Mouse (Mus musculus) embryo, embryonic 10.5 days (tissue): ENCODE measurements at regions not wholly inside any gene's neighbourhood (a gene's known extent, or its start where the extent isn't known, plus 50 kb on each side); places are given as distances from the start of the nearest gene placed in this dataset.
A peak's percentile ranks its signal among the peaks of the same experiment; 100 is the strongest.

Experiments used
- DNase-seq: peaks from one replicate; pipeline ENCODE4 v3.0.0-alpha.2; 2015; ENCODE audit warnings: low spot score

DNA sequence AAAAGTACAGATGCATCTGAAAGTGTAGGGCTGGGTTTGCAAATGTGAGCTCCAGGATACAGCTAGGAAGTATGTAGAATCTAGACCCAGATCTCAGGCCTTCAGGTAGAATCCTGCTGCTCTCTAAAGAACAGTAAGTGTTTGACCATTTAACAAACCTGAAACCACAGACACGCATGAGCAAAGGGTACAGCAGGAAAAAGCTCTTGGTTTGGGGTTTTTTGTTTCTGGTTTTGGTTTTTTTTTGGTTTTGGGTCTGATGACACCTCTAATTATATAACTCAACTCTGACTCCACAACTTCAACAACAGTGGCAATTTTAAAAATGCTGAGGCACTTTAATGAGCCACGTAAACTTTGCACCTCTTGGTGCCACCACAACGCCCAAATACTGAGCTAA, 165.3 kb upstream of the Smim15 start:
- no peak for DNase-seq

DNA sequence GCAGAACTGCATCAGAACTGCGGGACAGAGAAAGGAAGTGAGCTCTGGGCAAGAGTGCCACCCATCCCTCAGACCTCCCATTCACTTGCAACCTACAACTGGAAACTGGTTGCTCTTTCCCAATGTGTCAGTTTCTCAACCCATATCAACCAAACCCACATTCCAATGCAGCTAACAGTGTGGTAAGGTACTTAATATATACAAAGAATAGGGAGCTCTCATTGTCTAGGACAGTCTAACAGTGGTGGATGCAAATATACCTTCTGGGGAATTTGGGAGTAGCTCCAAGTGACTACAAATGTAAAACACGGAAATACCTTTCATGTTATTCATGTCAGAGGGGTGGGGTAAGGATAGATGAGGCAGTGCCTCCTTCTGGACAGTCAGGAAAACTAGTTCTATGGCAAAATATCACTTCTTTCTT, 171.0 kb upstream of the Smim15 start:
- DNase-seq, result no peak

DNA sequence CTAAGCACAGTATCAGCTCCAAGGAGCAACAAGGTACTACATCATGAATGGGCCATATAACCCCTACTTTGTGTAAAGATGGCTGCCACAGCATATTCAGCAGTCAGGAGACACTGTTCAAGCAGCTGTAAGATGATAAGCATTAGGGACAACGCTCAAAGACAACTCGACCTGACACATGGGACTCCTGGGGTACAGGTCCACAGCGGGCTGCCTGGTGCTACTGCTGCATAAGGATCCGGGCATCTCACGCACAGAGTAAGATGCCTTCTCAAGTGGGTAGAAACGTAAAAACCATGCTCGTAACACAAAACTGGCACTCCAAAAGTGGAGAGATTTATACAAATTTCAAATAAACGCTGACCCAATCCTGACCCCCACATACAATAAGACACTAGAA, 171.7 kb upstream of the Smim15 start:
- DNase-seq, result no peak

- peak; percentile 33 for DNase-seq
Measured at GRCm38 (mm10) chr13:107872137-107872536, 172.1 kb upstream of the Smim15 start.

- DNase-seq, result no peak
Measured at GRCm38 (mm10) chr13:107868906-107869305, 175.3 kb upstream of the Smim15 start.

DNA sequence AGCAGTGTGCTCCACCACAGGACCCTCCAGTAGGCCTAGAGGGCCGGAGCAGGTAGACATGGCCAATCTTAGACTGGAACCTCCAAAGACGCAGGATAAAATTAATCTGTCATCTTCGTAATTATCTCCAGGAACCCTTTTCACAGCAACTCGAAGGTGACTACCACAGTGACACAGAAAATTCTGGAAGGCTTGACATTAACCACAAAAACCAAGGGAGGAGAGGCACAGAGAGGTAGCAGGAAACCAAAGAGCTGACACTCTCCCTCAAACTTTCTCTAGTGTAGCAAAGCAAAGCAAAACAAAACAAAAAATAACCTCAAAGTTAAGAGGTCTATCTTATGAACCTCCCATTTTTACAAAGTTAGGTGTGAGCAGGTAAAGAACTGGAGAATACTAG, 177.4 kb upstream of the Smim15 start:
- DNase-seq, result no peak

- DNase-seq, result no peak
Measured at GRCm38 (mm10) chr13:107862793-107863654, 181.2 kb upstream of the Smim15 start.

- no peak for DNase-seq
Measured at GRCm38 (mm10) chr13:107861384-107862134, 182.7 kb upstream of the Smim15 start.

GRCm38 (mm10) chr13:107857043-107857755, 187.0 kb upstream of the Smim15 start:
- no peak for DNase-seq

- no peak for DNase-seq
Measured at GRCm38 (mm10) chr13:107850907-107851560, 193.2 kb upstream of the Smim15 start.

DNA sequence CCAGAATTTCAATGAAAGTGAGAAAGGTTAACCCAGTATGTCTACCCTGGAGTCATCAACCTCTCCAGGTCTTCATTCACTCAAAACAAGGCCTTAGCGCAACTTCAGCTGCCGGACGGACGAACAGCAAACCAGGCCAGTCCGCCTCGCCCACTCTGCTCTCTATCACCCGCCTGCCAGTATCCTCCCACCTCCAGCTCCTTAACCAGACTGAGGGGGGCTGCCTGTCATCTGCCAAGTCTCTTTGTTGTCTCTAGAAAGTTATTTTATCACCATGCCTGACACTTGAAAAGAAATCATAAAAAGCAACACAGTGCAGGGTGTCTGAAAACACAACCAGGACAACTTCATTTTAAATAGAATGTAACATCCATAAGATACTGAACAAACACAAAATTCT, 195.4 kb upstream of the Smim15 start:
- DNase-seq, result no peak

DNA sequence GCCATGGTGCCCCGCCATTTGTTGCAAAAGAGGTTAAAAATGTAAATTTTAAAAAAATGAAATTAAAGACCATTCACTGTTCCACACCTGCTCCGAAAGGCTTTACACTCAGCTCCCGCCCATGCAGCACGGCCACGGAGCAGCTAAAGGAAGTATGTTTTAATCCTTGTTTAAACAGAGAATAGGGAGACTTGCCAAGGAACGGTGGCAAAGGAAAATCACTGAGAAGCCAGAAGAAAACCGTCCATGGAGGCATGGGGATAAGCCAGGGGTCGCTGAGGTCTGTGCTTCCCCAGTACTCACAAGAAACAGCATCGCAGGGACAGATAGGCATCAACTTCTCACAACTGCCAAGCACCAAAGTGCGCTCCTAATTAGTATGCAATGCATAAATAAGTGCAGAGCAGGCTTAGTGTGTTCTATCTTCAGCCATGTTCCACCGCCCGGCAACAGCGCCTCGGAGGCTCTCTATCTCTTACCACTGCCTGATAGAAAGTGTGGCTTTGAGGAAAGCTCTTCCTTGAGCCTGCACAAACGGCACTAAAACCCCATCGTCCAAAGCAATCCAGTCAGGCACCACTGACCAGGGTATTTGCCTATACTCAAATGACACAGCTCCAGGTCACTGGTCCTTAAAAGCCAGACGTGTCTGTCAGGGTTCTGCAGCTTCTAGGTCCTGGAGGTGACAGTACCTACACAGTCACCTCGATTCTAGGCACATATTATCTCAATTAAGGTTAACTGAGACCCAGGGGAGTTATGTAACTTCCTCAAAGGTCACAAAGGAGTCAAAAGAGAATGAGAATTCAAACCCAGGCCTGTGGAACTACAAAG, 196.8 kb upstream of the Smim15 start:
- DNase-seq, result no peak

- peak; percentile 71 for DNase-seq
Measured at GRCm38 (mm10) chr13:107846621-107847178, 197.5 kb upstream of the Smim15 start.

DNA sequence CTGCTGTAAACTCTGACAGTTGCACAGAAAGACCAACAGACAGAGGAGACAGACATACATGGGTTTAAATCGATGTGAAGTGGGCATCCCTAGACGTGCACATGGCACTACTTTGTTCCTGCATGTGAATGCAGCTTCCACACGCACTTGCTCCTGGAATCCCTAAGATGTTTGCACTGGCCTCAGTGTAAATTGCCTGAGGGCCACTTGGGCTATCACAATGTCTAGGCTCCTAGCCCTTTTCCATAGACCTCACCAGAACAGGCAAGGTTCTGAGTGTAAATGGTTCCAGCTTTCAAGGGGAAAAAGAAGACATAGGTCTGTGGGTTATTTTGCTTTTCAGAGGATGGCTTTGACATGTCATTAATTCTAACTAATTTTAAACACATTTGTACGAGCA, 198.4 kb upstream of the Smim15 start:
- no peak for DNase-seq

DNA sequence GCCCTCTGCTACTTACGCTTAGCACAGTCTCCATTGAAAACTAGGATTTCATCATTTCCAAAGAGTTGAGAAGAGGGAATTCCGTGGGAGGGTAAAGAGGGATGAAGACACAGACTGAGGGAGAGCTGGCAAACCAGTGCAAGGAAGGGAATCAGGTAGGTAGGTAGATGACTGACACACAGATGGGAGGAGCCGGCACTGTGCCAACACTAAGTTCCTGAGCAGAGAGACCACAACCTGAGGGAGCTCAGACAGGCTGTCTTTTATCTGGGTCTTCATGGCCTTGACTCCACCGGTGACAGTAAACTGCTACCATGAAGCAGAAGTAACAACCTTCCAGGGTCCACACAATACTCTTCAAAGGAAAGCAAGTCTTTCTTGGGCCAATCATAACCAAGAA, 200.2 kb upstream of the Smim15 start:
- DNase-seq, result no peak

DNA sequence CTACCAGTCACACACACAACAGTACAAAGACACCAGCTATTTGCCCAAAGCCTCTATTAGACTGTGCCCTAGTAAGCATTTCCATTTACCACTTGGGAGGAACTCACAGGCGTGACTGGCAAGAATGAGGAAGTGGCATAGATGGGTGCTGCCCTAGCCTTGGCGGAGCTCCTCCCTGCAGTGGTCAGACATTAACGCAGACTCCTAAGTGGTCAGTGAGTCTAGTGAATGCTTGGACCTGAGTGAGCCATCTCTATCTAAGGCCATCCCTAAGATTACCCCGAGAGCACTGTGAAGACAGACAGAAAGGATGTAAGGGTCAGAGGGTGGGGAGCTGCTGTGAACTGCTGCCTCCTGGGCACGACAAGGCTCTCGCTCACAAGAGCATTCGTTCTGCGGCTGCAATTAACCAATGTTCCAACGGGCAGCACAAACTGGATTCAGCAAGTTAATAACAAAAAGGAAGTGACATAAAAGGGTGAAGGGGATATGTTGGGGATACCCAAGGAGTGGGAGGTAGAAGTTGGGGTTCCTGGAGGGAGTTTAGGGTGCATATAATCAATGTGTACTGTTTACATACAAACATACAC, 206.0 kb upstream of the Smim15 start:
- DNase-seq, result no peak

DNA sequence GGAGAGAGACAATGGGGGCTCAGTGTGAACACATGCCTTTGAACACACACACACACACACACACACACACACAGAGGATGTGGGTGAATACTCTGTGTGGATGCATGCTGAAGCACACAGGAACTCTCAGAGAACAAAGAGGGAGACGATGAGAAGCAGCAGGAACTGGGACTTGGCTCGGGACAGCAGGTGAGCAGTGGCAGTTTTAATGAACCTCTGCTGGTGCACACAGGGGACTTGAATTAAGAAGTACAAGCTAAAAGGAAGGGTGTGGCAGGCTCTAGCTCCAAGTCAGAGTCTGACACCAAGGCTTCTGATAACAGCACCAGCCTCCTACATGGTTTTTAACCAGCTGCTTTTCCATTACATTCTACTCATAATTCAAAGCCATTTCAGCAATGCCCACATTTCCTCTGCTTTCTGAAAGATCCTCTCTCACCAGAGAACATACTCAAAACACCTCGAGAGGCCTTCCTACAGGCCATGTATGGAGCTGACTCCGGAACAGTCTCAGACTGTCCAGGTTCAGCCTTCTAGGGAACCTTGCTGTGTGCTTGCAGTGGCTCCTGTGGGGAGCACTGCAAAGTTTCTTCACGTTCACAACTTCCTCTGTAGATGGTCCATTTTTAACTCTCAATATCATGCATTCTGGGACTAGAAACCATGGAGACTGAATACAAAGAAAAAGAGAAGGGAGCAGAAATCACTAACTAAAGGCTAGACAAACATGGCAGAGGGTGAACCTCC, 206.9 kb upstream of the Smim15 start:
- no peak for DNase-seq

GRCm38 (mm10) chr13:107835756-107836385, 208.4 kb upstream of the Smim15 start:
- DNase-seq, result no peak

DNA sequence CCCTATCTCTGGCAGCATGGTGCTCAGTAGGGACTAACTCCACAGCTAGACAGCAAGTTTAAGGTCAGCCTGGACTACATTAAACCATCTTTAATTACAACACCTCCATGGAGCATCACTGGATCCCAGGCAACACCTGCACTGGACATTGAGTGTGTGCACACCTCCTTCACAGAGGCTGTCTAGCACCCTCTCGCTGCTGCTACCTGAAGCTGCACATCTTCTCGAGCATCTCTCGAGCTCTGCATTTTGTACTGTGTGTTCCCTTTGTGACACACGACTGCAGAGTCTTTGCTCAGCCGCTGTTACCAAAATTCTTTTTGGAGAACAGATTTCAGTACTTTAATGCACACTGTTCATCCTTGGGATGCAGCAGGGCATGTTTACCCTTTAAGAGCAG, 212.2 kb upstream of the Smim15 start:
- no peak for DNase-seq
